Mouse (Mus musculus) thymus, postnatal 14 days (tissue): Measurements from ENCODE around the gene Olfr222.
"Not testable (repeated sequence)": the region's sequence is repeated elsewhere in the genome, so short reads cannot be mapped to it uniquely, and the experiment has no call there.

ENCODE experiments used
- DNase-seq: peaks from one replicate; pipeline ENCODE4 v3.0.0; 2021

Olfr222 gene

DNA sequence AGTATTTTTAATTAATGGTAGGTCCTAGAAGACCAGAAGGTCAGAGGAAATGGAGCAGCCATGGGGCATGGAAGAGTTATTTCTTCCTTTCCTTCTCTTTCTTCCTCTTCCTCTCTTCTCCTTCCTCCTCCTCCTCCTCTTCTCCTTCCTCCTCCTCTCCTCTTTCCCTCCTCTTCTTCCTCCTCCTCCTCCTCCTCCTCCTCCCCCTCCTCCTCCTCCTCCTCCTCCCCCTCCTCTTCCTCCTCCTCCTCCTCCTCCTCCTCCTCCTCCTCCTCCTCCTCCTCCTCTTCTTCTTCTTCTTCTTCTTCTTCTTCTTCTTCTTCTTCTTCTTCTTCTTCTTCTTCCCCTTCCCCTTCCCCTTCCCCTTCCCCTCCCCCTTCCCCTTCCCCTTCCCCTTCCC, at the start of gene Olfr222:
Olfr222 (minus strand) TSS at position 101 of the 400 bp plus-strand sequence.
- not testable (repeated sequence) for DNase-seq

DNA sequence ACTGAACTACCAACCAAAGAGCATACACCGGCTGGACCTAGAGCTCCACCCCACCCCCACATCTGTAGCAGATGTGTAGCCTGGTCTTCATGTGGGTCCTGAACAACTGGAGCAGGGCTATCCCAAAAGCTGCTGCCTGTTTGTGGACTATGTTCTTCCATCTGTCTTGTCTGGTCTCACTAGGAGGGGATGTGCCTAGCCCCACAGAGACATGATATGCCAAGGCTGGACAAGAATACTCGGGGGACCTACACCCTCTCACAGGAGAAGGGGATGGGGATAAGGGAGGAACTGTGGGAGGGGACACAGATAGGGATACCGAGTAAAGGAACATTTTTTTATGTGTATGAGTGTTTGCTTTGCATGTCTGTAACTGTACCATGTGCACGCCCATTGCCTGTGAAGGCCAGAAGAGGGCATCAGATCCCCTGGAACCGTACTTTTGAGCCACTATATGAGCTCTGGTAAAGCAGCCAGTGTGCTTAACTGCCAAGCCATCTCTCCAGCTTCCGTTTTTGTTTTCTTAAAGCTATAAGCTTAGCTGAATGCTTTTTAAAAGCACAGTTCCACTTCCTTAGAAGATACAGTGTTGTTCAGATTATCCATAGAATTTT, 48.1 kb upstream of the Olfr222 start:
- peak; percentile 81 for DNase-seq

DNA sequence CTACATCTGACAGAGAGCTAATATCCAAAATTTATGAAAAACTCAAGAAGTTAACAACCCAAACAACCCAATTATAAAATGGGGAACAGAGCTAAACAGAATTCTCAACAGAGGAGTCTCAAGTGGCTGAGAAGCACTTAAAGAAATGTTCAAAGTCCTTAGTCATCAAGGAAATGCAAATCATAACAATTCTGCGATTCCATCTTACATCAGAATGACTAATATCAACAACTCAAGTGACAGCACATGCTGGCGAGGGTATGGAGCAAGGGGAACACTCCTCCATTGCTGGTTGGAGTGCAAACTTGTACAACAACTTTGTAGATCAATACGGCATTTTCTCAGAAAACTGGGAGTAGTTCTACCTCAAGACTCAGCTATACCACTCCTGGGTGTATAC, 46.2 kb upstream of the Olfr222 start:
- DNase-seq: no peak

DNA sequence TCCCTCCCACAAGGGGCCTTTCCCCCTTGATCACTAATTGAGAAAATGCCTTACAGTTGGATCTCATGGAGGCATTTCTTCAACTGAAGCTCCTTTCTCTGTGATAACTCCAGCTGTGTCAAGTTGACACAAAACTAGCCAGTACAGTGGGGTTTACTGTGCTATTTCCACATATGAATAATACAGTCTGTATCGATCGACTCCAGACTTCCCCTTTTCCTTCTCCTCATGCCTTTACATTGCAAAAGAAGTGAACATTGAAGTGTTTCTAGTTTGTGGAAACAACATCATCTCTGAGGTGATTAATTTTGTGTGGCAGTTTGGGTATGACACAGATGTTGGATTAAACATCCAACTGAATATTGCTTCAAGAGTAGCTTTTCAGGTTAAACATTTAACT, 41.0 kb upstream of the Olfr222 start:
- not testable (repeated sequence) for DNase-seq

DNA sequence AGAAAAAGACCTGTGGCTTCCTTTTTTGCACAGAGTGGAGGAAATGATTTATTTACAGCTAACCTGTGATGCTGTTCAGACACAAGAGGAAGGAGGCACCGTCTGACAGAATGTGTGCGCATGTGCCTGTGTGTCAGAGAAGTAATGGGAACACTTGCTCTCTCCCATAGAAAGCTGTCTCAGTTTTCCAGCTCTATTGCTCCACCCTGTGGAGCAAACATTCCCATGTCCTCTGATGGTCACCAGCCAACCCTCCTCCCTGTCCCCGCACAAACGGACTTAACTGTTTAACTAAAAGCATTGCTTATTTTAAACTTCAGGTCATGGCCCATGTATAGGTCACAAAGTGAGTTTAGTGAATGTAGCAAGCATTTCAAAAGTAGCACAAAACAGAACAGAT, 38.1 kb upstream of the Olfr222 start:
- DNase-seq: no peak

DNA sequence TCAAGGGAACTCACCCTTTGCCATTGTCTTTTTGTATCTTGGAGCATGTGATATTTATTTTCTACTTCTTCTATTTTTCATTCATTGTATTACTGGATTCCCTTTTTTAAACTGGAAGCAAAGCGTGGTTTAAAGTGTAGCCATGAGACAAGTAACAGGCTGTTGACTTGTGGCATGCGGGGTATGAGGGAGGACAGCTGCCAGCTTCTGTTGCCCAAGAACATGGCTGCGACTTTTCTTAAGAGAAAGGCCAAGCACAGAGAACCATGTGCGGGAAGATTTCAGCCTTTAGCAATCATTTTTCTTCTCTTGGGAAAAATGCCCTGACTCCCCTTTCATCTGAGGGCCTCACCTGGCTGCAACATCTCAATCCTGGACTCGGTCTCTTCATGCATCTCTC, 35.6 kb upstream of the Olfr222 start:
- no peak for DNase-seq

DNA sequence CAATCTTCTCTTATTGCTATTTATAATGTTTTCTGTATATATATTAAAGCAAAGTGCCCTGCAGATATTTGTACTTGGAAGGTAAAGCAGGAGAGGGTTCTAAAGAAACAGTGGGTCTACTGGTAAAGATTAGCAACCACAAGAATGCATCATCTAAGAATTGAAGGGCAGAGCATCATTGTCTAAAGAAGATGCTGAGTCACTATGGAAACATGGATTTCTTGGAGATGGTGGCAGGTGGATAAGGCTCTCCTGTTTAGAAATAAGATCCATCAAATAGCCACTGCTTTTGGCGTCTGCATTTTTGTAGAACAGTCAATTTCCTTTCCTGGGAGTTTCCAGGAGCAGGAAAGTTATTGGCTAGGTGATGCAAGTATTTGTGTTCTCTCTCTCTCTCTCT, 26.3 kb upstream of the Olfr222 start:
- DNase-seq: no peak

DNA sequence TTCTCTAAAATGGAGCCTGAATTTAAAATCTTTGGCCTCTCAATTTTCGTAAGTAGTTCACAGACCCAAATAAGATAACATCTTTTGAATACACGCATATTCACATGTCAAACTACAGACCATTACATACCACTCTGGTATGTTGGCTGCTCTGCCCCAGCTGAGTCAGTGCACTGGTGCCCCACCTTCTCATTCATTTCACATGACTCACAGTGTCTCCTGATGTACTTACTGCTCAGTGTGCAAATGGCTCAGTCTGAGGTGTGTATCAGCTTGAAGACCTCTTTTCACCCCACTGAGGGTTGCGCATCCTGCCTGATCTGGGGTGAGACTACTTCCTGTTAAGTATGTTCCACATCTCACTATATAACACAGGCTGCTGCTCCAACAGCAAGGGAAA, 24.8 kb upstream of the Olfr222 start:
- peak; percentile 29 for DNase-seq

DNA sequence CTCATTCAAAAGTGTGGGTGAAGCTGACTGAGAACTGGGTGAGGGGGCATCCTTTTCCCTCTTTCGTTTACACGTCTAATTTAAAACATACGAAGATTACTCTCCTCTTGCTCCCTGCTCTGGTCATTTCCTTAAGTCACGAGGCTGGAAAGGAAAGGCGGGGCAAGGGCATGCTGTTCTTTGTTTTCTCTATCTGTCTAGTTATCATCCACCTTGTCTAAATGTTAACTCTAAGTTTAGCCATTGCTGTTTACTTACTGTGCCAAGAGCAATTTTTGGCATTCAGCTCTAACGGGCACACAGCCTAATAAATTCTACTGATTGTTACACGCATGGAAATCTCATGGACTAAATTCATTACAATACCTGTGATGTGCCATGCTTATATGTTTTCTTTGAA, 23.2 kb upstream of the Olfr222 start:
- no peak for DNase-seq

DNA sequence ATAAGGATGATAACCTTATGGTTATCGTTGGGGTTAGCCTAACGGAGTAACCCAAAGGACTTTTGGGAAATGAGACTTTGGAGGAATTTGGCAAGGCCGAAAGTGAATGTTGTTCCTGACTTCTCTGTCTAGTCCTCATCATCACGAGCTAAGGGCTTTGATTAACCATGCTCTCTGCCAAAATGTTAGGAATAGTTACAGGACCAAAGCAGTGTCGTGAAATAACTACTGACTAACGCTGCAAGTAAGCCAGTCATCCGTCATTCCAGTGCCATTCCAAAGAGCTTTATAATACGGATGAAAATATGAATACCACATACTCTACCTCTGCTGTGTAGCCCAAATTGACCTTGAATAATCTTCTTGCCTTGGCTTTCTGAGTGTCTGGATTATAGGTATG, 20.9 kb upstream of the Olfr222 start:
- DNase-seq: no peak

DNA sequence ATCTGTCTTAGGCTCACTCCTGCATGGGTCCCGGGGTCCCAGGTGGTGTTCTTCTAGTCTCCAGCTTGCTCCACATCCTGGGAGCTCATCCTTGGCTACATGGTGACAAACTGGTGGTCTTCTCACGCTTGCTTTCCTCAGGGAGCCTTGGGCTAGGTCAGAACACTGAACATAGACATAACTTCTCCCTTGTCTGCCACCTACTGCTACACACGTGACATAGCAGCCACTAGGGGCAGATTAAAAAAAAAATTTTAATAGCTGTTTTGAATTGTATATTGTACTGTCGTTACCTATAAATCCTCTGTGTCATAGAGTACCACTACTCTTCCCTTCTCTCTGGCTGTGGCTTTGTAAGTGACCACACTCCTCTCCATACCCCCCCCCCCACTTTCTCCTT, 20.1 kb upstream of the Olfr222 start:
- no peak for DNase-seq

DNA sequence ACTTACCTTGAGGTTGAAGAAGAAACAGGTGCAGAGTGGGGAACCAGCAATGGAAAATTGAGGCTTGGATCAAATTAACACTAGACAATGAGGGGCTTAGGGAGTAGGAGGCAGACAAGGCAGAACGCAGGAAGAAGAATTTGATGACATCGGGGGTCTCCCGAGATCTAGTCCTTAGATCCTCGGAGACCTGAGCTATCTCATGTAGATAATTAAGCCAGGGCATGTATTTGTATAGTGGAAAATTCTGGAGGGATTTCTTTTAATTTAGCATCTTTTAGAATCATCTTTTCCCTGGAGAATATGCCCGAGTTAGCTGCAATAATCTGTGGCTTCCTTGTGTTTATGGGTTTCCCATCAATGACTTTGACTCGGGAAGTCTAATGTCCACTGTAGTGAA, 17.2 kb upstream of the Olfr222 start, which contains the start of gene Olfr223:
Olfr223 (minus strand) TSS at position 101 of the 400 bp plus-strand sequence.
- no peak for DNase-seq

DNA sequence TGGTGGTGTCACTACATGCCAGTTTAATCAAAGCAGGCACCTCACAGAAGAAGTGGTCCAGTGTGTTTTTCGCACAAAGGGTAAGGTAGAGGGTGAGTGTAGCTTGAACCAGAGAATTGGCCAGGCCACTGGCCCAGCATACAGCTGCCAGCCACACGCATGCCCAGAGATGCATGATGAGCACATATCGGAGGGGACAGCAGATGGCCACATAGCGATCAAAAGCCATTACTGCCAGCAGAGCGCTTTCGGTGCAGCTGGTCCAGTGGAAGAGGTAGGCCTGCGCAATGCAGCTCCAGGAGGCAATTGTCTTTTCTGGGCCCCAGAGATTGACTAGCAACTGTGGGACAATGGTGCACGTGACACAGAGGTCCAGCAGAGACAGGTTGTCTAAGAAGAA, 13.5 kb upstream of the Olfr222 start:
- DNase-seq: no peak

DNA sequence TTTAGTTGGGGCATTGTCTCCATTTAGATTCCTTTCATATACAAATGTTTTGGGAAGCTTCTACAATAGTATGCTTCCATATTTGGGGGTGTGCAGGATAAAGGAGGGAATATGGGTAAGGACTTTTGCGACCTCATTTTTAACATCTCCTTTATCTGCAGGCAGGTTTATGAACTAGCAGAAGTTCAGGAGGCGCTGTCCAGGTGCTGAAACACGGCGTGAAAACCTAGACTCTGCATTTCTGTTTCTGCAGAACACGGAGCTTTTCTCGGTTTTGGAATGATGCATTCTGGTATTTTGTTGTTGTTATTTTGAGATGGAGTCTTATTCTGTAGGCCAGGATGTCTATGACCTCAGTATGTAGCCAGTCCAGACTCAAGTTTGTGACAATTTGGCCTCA, 8.5 kb upstream of the Olfr222 start:
- peak; percentile 30 for DNase-seq

DNA sequence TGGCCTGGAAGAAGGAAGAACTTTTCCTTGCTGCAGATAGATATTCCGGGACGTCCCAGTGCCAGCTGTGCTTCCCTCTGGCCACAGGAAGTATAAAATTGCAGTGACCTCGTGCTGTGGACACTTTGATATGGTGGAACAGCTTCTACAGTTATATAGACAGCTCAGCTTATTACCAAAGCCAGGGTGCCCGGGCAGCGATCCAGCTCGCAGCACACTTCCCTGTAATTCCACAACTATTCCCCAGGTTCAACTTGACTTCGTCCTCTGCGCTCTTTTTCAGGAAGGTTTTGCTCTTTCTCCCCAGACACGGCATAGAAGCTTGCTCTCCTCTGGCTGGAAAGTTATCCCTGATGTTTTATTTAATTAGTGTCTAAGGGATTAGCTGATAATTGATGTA, 309 bp downstream of the Olfr222 start:
- no peak for DNase-seq

DNA sequence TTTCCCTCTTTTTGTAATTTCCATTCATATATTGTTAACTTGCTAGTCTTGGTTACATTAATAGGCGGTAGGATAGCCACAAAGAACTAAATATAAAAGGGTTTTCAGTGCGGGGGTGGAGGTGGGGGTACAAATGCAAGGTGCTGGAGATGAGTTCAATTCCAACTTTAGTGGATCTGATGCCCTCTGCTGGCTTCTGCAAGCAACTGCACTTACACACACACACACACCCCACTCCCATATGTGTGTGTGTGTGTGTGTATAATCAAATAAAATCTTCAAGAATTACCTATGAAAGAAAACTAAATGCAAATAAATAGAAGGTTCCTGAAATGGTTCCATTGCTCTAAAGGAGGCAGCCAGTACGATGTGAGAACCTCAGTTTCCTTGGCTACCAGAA, 6.7 kb downstream of the Olfr222 start:
- no peak for DNase-seq

DNA sequence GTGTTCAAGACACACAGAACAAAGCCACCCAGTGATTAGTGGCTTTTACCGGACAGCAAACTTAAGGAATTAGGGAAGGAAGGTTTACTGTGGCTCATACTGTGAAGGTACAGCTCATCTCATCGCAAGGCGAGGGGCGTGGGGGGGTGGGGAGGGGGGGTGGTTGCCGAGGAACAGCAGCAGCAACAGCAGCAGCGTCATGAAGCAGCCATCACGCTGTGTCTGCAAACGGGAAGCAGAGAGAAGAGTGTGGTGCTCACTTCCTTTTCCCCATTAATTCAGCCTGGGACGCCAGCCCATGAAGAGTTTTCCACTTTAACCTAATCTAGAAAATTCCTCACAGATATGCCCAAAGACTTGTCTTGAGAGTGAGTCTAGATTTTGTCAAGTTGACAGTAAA, 13.2 kb downstream of the Olfr222 start:
- no peak for DNase-seq

DNA sequence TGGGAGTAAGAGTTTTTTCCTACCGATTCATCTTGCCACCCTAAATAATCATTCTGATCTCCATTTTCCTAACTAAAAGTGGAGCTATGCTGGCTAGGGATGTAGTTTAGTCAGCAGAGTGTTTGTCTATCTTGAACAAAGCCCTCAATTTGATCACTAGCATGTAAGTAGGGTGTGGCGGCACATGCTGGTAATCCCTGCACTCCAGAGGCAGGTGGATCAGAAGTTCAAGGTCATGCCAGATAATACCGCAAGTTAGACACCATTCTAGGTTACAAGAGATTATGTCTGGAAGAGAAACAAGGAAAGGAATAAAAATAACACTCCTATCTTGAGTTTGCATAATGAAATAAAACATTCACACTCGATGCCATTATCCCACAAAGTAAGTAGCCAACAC, 13.7 kb downstream of the Olfr222 start:
- DNase-seq: no peak

DNA sequence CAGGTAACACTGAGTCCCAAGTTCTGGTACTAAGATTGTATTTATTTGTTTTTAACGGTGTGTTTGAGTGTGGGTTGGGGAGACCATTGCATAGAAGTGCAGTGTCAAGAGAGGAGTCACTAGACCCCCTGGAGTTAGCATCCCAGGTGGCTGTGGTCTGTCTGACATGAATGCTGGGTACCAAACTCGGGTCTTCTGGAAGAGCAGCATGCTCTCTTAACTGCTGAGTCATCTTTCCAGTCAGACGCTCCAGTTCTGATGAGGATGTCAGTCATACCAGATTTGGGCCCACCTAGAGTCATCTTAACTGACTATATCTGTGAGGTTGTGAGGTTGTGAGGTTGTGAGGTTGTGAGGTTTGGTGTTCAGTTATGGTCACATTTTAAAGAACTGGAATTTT, 15.1 kb downstream of the Olfr222 start:
- no peak for DNase-seq

DNA sequence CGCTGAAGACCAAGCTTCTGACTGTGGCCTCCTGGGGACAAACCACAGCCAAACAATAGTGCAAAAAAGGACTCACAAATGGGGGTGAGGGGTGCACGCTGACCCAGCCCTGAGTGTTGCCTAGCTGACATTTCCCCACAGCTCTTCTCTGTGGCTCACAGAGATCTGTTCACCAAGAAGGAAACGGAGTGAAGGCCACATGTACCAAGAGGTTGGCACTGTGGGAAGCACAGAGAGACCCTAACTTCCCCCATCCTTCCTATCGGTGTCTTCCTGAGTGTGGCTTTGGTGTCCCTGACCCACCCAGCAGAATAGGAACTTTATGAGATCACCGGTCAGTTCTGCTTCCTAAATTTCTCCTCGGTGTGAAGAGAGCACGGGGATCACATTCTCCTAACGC, 21.5 kb downstream of the Olfr222 start:
- no peak for DNase-seq

DNA sequence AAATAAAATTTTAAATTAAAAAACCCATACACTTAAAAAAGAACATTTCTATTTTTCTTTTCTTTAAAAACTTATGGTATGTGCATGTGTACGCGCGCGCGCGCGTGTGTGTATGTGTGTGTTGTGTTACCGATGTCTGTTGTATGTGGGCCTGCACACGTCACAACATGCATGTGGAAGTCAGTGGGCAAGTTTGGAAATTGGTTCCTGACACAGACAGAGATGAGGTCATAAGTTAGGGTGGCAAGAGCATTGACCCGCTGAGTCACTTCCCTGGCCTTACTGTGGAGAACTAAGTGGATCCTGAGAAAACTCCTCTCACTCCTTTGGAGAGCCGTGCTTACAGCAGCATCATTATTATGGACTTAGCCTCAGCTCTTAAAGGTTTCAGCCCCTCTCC, 21.9 kb downstream of the Olfr222 start:
- no peak for DNase-seq

DNA sequence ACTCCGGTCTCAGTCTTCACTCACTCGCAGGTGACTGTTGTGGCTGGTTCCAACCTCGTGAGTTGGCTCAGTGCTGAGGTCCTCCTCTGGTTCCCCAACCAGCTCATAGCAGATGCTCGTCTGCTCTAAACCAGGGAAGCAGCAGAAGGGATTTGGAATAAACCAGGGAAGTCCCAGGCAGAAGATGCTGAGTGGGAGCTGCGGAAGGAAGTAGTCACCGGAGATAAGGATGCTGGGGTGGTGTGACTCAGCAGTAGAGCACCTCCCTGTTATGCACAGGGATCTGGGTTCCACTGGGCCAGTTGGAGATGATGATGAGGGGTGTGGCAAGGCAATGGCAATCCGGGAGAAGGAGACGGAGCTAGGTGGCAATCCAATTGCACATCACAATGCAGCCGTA, 32.0 kb downstream of the Olfr222 start:
- no peak for DNase-seq

DNA sequence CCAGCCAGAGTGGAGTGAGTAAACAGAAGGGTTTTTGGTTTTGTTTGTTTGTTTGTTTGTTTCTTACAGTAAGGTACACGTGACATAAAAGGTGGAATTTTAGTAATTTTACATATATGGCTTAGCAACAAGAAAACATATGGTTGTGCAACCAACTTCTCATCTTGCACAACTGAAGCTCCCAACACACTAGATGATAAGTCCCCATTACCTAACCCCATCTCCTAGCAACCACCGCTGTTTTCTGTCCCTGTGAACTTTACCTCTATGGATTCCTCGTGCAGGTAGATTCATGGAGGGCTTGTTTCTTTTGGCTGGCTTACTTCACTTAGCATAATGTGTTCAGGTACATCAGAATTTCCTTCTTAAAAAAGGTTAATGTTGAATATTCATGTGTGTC, 32.7 kb downstream of the Olfr222 start:
- DNase-seq: no peak

DNA sequence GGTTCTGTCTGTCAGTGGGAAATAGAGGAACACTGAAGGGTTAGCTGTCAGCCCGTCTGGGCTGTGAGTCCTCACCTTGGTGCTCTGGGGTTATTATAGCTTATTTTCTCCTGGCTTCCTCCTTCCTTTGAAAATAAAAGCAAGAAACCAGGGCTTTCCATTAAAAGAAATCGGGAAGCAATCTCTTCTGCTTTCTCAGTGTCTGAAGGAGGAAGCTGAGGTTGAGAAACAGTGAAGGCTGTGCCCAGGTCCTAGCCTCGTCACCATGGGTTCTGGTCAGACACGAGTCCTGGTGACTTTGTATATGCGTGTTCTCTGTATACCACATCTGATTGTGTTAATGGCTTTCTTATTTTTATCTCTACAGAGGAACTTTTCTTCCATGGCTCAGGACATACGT, 33.6 kb downstream of the Olfr222 start:
- no peak for DNase-seq

DNA sequence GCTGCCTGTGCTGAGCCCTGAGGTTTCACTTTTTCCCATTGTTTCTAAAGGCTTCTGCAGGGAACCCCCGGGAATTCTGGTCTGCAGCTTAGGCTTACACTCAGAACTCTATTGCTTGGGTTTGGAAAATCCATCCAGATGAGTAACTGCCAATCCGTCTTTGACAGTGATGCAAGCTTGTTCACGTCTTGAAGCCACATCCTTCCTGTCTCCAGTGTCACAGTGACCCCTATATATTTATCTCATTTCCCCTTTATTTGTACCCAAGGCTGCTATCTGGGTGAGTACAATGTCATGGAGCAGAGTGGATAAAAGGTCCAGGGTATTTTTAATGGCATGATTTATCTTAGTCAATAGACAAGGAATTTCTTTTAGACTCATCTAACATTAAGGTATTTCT, 34.7 kb downstream of the Olfr222 start, which contains the start of gene Nlrp3:
Nlrp3 (plus strand) TSS at position 245 of the 400 bp plus-strand sequence.
- no peak for DNase-seq

DNA sequence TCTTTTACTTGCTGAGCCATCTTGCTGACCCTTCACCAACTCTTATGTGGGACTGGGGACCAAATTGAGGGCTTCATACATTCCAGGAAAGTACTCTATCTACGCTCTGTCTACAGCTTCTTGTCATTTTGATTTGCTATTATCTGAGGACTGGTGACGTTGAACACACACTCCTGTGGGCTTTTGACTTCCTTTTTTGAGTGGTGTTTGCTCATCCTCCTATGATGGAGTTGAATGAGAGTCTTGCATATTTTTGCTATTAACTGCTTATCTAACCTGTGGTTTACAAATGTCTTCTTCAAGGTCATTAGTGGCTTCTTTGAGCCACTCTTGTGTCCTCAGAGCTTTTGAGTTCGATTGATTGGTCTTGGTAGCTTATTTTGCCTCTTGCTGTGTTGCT, 35.9 kb downstream of the Olfr222 start:
- DNase-seq: no peak
